Mouse (Mus musculus): ENCODE measurements around the gene Snx10.

DNA sequence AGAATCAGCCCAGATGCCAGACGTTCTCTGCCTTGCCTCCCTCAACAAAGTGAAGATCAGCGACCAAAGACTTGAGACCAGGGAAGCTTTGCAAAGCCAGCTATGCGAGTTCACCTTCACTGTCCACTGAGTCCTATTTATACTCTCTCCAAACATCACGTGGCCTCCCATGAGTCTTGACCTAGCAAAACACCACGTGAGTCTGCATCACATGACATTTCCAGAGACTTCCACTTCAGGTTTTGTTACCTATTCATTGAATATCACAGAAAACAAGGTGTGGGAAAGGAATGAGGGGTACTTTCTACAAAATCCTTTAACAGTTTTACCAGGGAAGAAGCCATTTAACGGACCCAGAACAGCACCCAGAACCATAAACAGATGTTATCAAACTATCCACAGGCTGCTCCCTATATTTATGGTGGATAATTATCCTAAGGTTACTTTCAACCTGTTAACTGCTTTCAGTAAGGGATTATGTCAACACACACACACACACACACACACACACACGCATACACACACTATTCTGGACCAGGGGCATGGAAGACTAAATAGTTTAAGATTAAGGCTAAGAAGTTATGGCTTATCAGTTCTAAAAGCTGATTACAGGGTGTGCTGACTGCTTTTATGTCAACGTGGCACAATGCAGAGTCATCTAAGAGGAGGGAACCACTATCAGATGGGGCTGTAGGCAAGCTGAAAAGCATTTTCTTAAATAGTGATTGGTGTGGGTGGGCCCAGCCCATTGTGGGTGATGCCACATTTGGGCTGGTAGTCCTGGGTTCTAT lies 26.2 kb upstream of the Snx10 start:
- TF ChIP-seq CTCF (IDR thresholded peaks at IDR 0.05; ENCODE audit: extremely low read depth, insufficient read length, insufficient replicate concordance, low read depth, low read length) (no peak), POLR2A (IDR thresholded peaks at IDR 0.05; ENCODE audit: low read depth, low read length) (no peak)
